Mouse (Mus musculus) lung, embryonic 15.5 days (tissue): ENCODE data around the gene Ttc14. TPM values are rescaled to one million over a fixed set of nuclear protein-coding genes. Genes with fewer than 3 reads are reported as not detected.
A peak's percentile ranks its signal among the peaks of the same experiment; 100 is the strongest.

ENCODE experiments used
- ATAC-seq: fragments of 200-750 bp; cut with Nextera tagmentation; 2 replicates; pipeline ENCODE4 v1.8.0; 2017; ENCODE audit warnings: moderate number of reproducible peaks, borderline replicate concordance; ENCODE audit not compliant: low FRiP score, low TSS enrichment; ENCODE audit errors: extremely low read depth
- H3K27ac ChIP-seq: fragments of 300-500 bp; sonication (generic); 2 replicates; pipeline ENCODE4 v1.5.1; 2015; ENCODE audit warnings: moderate library complexity, mild to moderate bottlenecking, inconsistent platforms
- H3K27me3 ChIP-seq: fragments of 300-500 bp; sonication (generic); 2 replicates; pipeline ENCODE4 v1.6.1; 2015; ENCODE audit warnings: inconsistent platforms
- H3K36me3 ChIP-seq: fragments of 300-500 bp; sonication (generic); 2 replicates; pipeline ENCODE4 v1.6.1; 2015; ENCODE audit warnings: inconsistent platforms
- H3K4me1 ChIP-seq: fragments of 300-500 bp; sonication (generic); 2 replicates; pipeline ENCODE4 v1.6.1; 2015; ENCODE audit warnings: inconsistent platforms
- H3K4me2 ChIP-seq: fragments of 300-500 bp; sonication (generic); 2 replicates; pipeline ENCODE4 v1.6.1; 2015; ENCODE audit warnings: inconsistent platforms, mild to moderate bottlenecking, moderate library complexity
- H3K4me3 ChIP-seq: fragments of 300-500 bp; sonication (generic); 2 replicates; pipeline ENCODE4 v1.5.1; 2015; ENCODE audit warnings: mild to moderate bottlenecking, inconsistent platforms
- H3K9ac ChIP-seq: fragments of 300-500 bp; sonication (generic); 2 replicates; pipeline ENCODE4 v1.6.1; 2015; ENCODE audit warnings: inconsistent platforms
- H3K9me3 ChIP-seq: fragments of 300-500 bp; sonication (generic); 2 replicates; pipeline ENCODE4 v1.6.1; 2016; ENCODE audit warnings: inconsistent platforms
- WGBS: fragments of 180-500 bp; shearing (Covaris S2); methylation state at CpG from one replicate; pipeline ENCODE4 v1.1.7; 2015; 5-methylcytosine and 5-hydroxymethylcytosine counted together
- polyA plus RNA-seq: library from polyadenylated mRNA; unstranded; fragments of >200 nt; fragmentation: Nextera tagmentation; extraction: Ambion mirVana; gene quantifications from 2 replicates; pipeline ENCODE4 v1.2.1, GENCODE M21; 2015

Ttc14 gene
- 61.0 and 63.6 TPM in 2 replicates for polyA plus RNA-seq

GRCm38 (mm10) chr3:33799617-33800512 is at the start of gene Ttc14:
Gene Ttc14, plus strand, starts transcription at chr3:33799832.
- Histone ChIP-seq H3K27me3 (no peaks in the 10 kb centered on the region), H3K9ac (peak within 1 kb of the TSS; percentile 92), H3K9me3 (no peaks in the 10 kb centered on the region), H3K36me3 (peaks cover 8% of the 10 kb centered on the region), H3K27ac (peak within 1 kb of the TSS; percentile 100), H3K4me3 (peak within 1 kb of the TSS; percentile 84), H3K4me2 (peak within 1 kb of the TSS; percentile 79), H3K4me1 (peaks cover 6% of the 10 kb centered on the region)
- peak; percentile 99 for ATAC-seq
- under 1% methylated on average over 76 of the region's 90 CpGs for WGBS

DNA sequence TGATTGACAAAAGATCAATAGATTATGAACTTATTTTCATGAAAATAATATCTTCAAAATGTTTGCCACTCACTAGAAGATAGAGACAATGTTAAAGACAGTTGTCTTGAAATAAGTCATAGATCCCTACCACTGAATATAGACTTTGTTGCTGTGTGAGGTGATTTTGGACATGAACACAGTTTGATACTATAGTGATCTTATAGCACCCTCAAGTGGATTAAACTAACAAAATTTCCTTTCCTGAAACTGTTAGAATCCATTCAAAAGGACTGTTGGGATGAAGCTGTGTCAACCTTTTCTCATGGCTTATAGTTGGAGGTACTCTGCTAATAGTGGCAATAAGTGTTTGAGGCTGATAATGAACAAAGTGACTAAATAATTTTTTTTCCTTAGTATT is 8.7 kb upstream of the Ttc14 start:
- Histone ChIP-seq H3K4me2 (no peak overlapping the region), H3K9me3 (no peaks in the 10 kb centered on the region), H3K36me3 (no peaks in the 10 kb centered on the region), H3K27ac (no peak overlapping the region), H3K4me3 (no peak overlapping the region), H3K9ac (no peak overlapping the region), H3K4me1 (no peaks in the 10 kb centered on the region), H3K27me3 (no peaks in the 10 kb centered on the region)
- ATAC-seq = no peak

- H3K9ac ChIP-seq = peak overlapping the region; percentile 92
- ATAC-seq = no peak
- H3K9me3 ChIP-seq = no peaks in the 10 kb centered on the region
- H3K27me3 ChIP-seq = no peaks in the 10 kb centered on the region
- H3K36me3 ChIP-seq = peaks cover 12% of the 10 kb centered on the region
- H3K4me2 ChIP-seq = peak overlapping the region; percentile 79
- peak overlapping the region; percentile 84 for H3K4me3 ChIP-seq
- WGBS = 0% methylated on average over 16 of the region's 16 CpGs
- peaks cover 6% of the 10 kb centered on the region for H3K4me1 ChIP-seq
- H3K27ac ChIP-seq = peak overlapping the region; percentile 100
These were observed 835 bp downstream of the Ttc14 start for GRCm38 (mm10) chr3:33800513-33800820.

DNA sequence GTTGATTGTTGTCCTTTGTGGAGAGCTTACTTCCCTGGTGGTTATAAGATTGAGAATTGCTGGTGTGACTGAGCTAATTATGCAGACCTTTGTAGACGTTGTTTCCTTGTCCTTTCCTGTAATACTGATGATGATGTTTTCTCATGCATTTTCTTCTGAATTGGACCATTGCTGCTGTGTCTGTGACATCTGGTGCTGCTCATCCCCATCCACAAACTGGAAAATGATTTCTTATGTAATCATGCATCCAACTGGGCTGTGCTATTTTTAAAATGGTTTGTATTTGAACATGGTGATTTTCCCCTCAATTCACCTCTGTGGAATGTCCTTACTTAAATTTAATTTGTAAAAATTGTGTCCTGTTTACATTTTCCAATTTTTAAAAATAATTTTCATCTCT is 7.5 kb downstream of the Ttc14 start:
- Histone ChIP-seq H3K36me3 (peaks cover 52% of the 10 kb centered on the region), H3K27me3 (no peaks in the 10 kb centered on the region), H3K9me3 (no peaks in the 10 kb centered on the region), H3K4me2 (no peak overlapping the region), H3K27ac (no peak overlapping the region), H3K4me1 (no peaks in the 10 kb centered on the region), H3K9ac (no peak overlapping the region), H3K4me3 (no peak overlapping the region)
- ATAC-seq = no peak
- WGBS = 98% methylated on average over 1 of the region's 1 CpGs

DNA sequence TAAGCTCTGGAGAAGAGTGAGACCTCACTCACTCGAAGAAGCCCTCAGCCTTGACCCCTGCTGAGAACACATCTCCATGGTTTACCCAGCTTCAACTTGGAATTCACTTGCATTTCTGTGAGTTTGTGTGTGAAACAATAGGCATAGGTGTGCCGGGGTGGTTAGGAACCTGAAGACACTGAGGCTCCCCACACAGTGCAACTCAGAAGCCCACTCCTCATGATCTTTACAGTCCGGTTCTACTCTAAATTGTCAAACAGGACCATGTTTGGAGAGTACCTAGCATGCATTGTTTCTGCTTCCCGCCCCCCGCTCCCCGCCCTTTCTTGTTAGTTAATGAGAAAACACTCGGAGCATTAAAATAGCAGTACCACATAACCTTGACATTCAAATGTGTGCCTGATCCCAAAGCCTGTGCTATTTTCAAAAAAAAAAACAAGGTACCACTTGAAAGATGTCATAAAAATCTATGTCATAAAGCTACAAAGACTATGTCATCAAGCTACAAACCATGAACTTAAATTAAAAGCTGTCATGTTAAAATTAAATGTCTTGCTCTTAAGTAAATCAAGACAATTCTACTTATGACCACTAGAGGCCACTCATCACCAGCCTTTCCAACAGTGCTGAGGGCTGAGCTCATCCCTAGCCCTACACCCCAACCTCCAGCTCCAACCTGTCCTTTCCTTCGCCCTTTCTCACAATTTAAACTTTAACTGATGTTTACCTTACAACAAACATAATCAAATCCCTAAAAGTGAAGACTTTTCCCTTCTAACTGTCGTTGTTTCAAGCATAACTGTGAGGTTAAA is 24.7 kb downstream of the Ttc14 start:
- Histone ChIP-seq H3K9me3 (no peaks in the 10 kb centered on the region), H3K4me1 (no peaks in the 10 kb centered on the region), H3K9ac (no peak overlapping the region), H3K4me2 (no peak overlapping the region), H3K27ac (no peak overlapping the region), H3K27me3 (no peaks in the 10 kb centered on the region), H3K4me3 (no peak overlapping the region), H3K36me3 (no peaks in the 10 kb centered on the region)
- ATAC-seq = no peak
- WGBS = 37% methylated on average over 9 of the region's 9 CpGs

DNA sequence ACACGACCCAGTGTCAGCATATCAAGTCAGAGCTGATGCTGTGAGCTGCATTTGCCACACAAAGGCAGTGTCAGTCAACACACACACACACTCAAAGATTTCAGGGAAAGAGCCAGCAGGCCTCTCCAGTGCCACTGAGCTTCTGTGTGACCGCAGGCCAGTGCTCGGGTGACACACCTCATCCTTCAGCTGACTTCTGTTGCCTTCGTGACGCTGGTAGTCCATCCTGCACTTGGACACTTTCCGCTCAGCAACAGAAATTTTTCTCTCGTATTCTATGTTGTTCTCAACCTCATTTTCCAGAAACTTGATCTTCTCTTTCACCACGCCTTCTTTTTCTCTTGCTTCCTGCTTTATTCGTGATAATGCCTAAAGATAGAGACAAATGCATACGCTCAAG is 32.7 kb downstream of the Ttc14 start:
- WGBS = 64% methylated on average over 10 of the region's 10 CpGs
- H3K9me3 ChIP-seq = no peaks in the 10 kb centered on the region
- no peak overlapping the region for H3K9ac ChIP-seq

DNA sequence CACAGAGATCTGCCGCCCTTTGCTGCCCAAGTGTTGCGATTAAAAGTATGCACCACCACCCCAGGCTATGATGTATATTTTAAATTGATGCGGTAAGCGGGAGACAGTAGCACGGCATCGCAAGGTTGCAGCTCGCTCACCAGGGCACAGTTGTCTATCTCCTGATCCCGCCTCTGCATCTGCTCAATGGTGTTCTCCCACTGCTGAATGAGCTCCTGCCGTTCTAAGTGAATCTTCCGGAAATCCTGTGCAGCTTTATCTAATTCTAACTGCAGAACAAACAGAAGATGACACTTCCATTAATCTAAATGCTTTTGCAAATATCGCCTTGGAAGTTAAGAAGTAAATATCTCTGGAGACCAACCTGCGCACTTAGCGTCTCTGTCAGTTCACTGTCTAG is 36.9 kb downstream of the Ttc14 start:
- no peak overlapping the region for H3K9ac ChIP-seq
- WGBS = 76% methylated on average over 13 of the region's 13 CpGs
- H3K4me2 ChIP-seq = no peak overlapping the region
- no peaks in the 10 kb centered on the region for H3K4me1 ChIP-seq
- H3K27me3 ChIP-seq = no peaks in the 10 kb centered on the region
- no peaks in the 10 kb centered on the region for H3K9me3 ChIP-seq
- H3K27ac ChIP-seq = no peak overlapping the region
- no peak overlapping the region for H3K4me3 ChIP-seq
- H3K36me3 ChIP-seq = no peaks in the 10 kb centered on the region
- no peak for ATAC-seq

More for the DNA sequence above, 32.7 kb downstream of the Ttc14 start:
- H3K27ac ChIP-seq = no peak overlapping the region
- no peak for ATAC-seq
- H3K27me3 ChIP-seq = no peaks in the 10 kb centered on the region
- no peaks in the 10 kb centered on the region for H3K4me1 ChIP-seq
- no peaks in the 10 kb centered on the region for H3K36me3 ChIP-seq
- no peak overlapping the region for H3K4me3 ChIP-seq
- H3K4me2 ChIP-seq = no peak overlapping the region

DNA sequence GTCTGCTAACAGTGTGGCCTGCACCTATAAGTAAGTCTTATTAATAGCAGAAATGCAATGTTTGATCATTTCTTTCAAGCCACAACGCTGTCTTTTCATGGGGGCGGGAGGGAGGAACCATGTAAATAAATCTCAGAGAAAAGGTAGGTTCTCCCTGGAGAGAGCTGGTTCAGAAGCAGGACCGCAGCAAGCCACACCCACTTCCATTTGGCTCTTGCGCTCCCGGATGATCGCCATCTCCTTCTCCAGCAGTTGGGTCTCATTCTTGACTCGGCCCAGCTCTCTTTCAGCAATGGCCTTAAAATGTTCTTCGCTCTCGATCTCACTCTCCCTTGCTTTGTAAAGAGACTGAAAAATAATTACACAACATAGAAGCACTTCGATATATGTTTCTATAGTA is 39.2 kb downstream of the Ttc14 start:
- no peaks in the 10 kb centered on the region for H3K9me3 ChIP-seq
- H3K36me3 ChIP-seq = no peaks in the 10 kb centered on the region
- WGBS = 40% methylated on average over 10 of the region's 10 CpGs
- peak overlapping the region; percentile 20; the same call in 1 of the 2 replicates for H3K4me2 ChIP-seq
- ATAC-seq = no peak
- 0 out of 2 replicates have a peak overlapping the region, but pooled peaks have one; percentile 2 for H3K4me3 ChIP-seq
- no peak overlapping the region for H3K9ac ChIP-seq
- no peaks in the 10 kb centered on the region for H3K27me3 ChIP-seq
- H3K27ac ChIP-seq = no peak overlapping the region
- H3K4me1 ChIP-seq = peaks cover 5% of the 10 kb centered on the region

DNA sequence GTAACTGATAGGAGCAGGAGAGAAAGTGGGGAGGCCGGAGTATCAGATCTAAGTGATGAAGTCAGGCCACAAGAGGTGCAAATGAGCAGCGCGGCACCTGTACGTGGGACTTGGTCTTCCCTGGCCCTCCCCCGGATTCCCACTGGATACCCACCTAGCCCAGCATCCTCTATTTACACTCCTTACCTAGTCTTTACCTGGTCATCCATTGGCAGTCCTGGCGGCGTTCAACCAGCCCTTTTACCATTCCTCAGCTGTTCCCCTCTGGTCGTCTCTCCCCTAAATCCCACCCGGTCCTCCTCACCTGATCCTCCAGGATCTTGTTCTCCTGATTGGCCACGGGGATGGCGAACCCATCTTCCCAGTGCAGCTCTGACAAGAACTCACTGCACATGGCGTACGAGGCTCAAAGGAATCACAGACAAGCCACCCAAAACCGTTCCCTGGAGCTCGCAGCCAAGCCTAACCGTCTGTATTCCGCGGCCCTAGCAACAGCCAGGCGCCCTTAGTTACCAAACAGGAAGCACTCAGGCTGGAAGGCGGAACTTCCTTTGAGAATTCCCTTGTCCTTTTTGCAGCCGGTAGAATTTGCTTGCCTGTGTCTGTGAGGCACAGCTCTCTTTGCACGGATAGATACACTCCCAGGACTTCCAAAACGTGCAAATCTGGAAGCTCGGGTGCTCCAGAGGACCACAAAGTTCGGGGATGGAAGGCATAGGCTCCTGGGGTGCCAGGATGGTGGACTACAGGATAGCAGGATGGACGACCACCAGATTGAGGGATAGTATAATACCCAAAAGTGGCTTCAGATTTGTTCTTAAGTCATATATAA is 44.4 kb downstream of the Ttc14 start, which contains the start of gene Ccdc39:
Gene Ccdc39 (minus strand): TSS at position 510 of the 832 bp plus-strand sequence.
- WGBS = 4% methylated on average over 26 of the region's 26 CpGs
- peak within 1 kb of the TSS; percentile 52 for H3K4me3 ChIP-seq
- peak; percentile 93 for ATAC-seq
- H3K9me3 ChIP-seq = no peaks in the 10 kb centered on the region
- peak within 1 kb of the TSS; percentile 62 for H3K9ac ChIP-seq
- H3K27ac ChIP-seq = no peak within 1 kb of the TSS
- peaks cover 6% of the 10 kb centered on the region for H3K4me1 ChIP-seq
- peak within 1 kb of the TSS; percentile 87 for H3K4me2 ChIP-seq
- no peaks in the 10 kb centered on the region for H3K36me3 ChIP-seq
- H3K27me3 ChIP-seq = no peaks in the 10 kb centered on the region

DNA sequence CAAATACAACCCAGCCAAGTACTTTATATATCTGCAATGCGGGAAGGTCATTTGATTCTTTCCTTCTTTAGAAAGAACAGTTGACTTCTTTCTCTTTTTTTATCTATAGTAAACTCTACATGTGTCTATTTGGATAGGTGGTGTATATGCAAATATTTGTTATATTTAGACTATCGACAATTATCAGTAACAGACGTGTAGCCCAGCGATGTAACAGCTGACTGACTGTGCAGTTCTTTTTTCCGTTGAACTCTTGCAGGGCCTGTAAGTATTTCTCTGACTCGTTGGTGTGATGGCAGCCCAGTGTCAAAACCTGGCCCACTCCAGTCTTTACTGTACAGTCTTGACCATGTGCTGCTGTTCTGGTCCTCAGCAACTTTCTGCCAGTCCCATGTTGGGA is 47.0 kb downstream of the Ttc14 start:
- Histone ChIP-seq H3K4me3 (no peak overlapping the region), H3K27ac (no peak overlapping the region), H3K27me3 (no peaks in the 10 kb centered on the region), H3K36me3 (no peaks in the 10 kb centered on the region), H3K4me1 (peaks cover 6% of the 10 kb centered on the region), H3K4me2 (no peak overlapping the region), H3K9me3 (no peaks in the 10 kb centered on the region), H3K9ac (no peak overlapping the region)
- ATAC-seq = no peak
- WGBS = 62% methylated on average over 6 of the region's 6 CpGs

DNA sequence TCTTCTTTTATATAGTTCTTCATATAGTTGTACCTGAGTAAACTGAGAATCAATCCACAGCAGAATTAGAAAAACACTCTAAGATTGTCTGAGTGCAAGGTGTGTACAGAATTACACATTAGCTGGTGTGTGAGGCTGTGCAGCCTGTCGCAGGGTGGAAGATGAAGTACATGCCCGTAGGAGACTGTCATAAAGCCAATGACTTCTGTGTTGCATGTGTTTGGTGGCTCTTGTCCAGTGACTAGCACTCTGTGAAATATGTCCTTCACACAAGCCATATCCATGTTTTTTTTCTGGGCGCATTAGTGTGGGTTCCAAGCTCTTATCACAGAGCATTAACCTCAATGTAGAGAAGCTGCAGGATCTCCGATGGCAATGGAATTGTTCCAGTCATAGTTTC is 51.2 kb downstream of the Ttc14 start:
- Histone ChIP-seq H3K4me3 (no peak overlapping the region), H3K4me2 (no peak overlapping the region), H3K9me3 (no peaks in the 10 kb centered on the region), H3K9ac (no peak overlapping the region), H3K36me3 (no peaks in the 10 kb centered on the region), H3K27ac (no peak overlapping the region), H3K4me1 (no peaks in the 10 kb centered on the region), H3K27me3 (no peaks in the 10 kb centered on the region)
- no peak for ATAC-seq
- 79% methylated on average over 4 of the region's 4 CpGs for WGBS
